Mouse (Mus musculus) spleen, adult 18-20 months (tissue): ENCODE measurements around the gene Ctnnb1.
A peak's percentile ranks its signal among the peaks of the same experiment; 100 is the strongest.

Source experiments
- DNase-seq, 2 experiments: peaks; one replicate each; pipeline ENCODE4 v3.0.0; 2022; ENCODE audit warnings: mixed read lengths in 2 of 2

Ctnnb1 gene

GRCm38 (mm10) chr9:120926939-120927606 is 1.9 kb upstream of the Ctnnb1 start:
- no peak for DNase-seq

GRCm38 (mm10) chr9:120930021-120930420 is 1.0 kb downstream of the Ctnnb1 start:
- DNase-seq = no peak

GRCm38 (mm10) chr9:120930811-120931210 is 1.8 kb downstream of the Ctnnb1 start:
- no peak for DNase-seq

GRCm38 (mm10) chr9:120932371-120932770 is 3.4 kb downstream of the Ctnnb1 start:
- DNase-seq = no peak

GRCm38 (mm10) chr9:120932797-120933586 is 4.0 kb downstream of the Ctnnb1 start:
- peak; percentile 95 to 97 for DNase-seq

- no peak for DNase-seq
These were observed 4.5 kb downstream of the Ctnnb1 start for GRCm38 (mm10) chr9:120933587-120933885.

GRCm38 (mm10) chr9:120933886-120934758 is 5.1 kb downstream of the Ctnnb1 start:
- DNase-seq = peak in 1 of 2 experiments; percentile 34

GRCm38 (mm10) chr9:120934821-120935633 is 6.0 kb downstream of the Ctnnb1 start:
- no peak for DNase-seq

GRCm38 (mm10) chr9:120935634-120935922 is 6.6 kb downstream of the Ctnnb1 start:
- no peak for DNase-seq

GRCm38 (mm10) chr9:120936351-120936750 is 7.3 kb downstream of the Ctnnb1 start:
- peak in 1 of 2 experiments; percentile 62 for DNase-seq

GRCm38 (mm10) chr9:120940858-120941257 is 11.8 kb downstream of the Ctnnb1 start:
- no peak for DNase-seq

GRCm38 (mm10) chr9:120943757-120944156 is 14.7 kb downstream of the Ctnnb1 start:
- no peak for DNase-seq

- DNase-seq = no peak
These were observed 15.2 kb downstream of the Ctnnb1 start for GRCm38 (mm10) chr9:120944211-120944610.

- DNase-seq = no peak
These were observed 17.1 kb downstream of the Ctnnb1 start for GRCm38 (mm10) chr9:120946131-120946530.

- DNase-seq = no peak
These were observed 19.8 kb downstream of the Ctnnb1 start for GRCm38 (mm10) chr9:120948832-120949231.

GRCm38 (mm10) chr9:120950761-120951160 is 21.7 kb downstream of the Ctnnb1 start:
- DNase-seq = no peak

- DNase-seq = no peak
These were observed 22.9 kb downstream of the Ctnnb1 start for GRCm38 (mm10) chr9:120951947-120952346.

GRCm38 (mm10) chr9:120958051-120958450 is 29.0 kb downstream of the Ctnnb1 start:
- no peak for DNase-seq

- DNase-seq = no peak
These were observed 29.5 kb downstream of the Ctnnb1 start for GRCm38 (mm10) chr9:120958560-120958959.

GRCm38 (mm10) chr9:120959225-120959624 is 30.2 kb downstream of the Ctnnb1 start:
- no peak for DNase-seq

- no peak for DNase-seq
These were observed 31.6 kb downstream of the Ctnnb1 start for GRCm38 (mm10) chr9:120960611-120961010.

GRCm38 (mm10) chr9:120961466-120961865 is 32.5 kb downstream of the Ctnnb1 start:
- no peak for DNase-seq
